Mouse (Mus musculus) adrenal gland, postnatal 4 days (tissue): ENCODE measurements around the gene Atad1. TPM values are rescaled to one million over a fixed set of nuclear protein-coding genes. Genes with fewer than 3 reads are reported as not detected.
"Not testable (repeated sequence)": the region's sequence is repeated elsewhere in the genome, so short reads cannot be mapped to it uniquely, and the experiment has no call there.

ENCODE experiments used
- DNase-seq, 2 experiments: peaks; one replicate each; pipeline ENCODE4 v3.0.0; 2021 to 2022; ENCODE audit warnings: low spot score in 2 of 2, mixed read lengths in 2 of 2
- total RNA-seq, 2 experiments: library from RNA; stranded (reverse); gene quantifications; 2 replicates each; pipeline ENCODE4 v1.2.3; 2021

Atad1 gene
- total RNA-seq, 2 experiments from 2014 or later, result 70.7 to 72.4 TPM

- DNase-seq, result no peak
Measured at GRCm38 (mm10) chr19:32683081-32683480, 56.5 kb downstream of the Atad1 start.

GRCm38 (mm10) chr19:32680894-32681293, 58.7 kb downstream of the Atad1 start:
- no peak for DNase-seq

DNA sequence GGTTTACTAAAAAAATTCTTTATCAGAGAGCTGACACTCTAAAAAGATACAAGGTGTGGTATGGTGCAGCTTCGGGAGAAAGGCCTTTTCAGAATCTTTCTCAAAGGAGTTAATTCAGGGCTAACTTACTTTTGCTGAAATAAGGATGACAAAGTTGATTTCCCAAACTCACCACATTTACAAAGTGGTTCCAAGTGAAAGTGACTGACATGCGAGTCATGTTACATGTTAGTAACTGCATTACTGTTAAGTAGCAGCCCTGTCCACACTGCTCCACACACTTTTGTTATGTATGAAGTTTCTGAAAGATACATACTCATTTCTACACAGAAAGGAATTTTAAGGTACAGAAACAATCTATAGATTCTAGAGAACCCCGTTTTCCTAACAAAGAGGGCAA, 63.8 kb downstream of the Atad1 start:
- no peak for DNase-seq

GRCm38 (mm10) chr19:32667830-32668229, 71.8 kb downstream of the Atad1 start:
- not testable (repeated sequence) for DNase-seq

DNA sequence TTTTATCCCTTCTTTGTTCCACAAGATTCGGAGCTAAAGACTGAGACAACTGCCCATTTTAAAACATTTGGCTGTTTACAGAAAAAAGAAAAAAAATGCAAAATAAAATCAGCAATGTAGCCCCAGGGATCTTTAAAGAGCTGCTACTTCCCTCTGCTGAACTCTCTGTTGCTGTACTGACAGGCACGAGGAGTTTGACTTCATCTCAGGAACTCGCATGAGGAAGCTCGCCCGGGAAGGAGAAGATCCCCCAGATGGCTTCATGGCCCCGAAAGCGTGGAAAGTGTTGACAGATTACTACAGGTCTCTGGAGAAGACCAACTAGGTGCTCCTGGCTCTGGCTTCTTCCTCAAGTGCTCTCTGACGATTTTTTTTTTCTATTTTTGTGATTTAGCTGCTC, 74.3 kb downstream of the Atad1 start:
- no peak for DNase-seq

- no peak for DNase-seq
Measured at GRCm38 (mm10) chr19:32662936-32663335, 76.7 kb downstream of the Atad1 start.

GRCm38 (mm10) chr19:32659346-32659745, 80.2 kb downstream of the Atad1 start:
- DNase-seq, result no peak

GRCm38 (mm10) chr19:32653630-32654362, 85.8 kb downstream of the Atad1 start:
- DNase-seq, result no peak

DNA sequence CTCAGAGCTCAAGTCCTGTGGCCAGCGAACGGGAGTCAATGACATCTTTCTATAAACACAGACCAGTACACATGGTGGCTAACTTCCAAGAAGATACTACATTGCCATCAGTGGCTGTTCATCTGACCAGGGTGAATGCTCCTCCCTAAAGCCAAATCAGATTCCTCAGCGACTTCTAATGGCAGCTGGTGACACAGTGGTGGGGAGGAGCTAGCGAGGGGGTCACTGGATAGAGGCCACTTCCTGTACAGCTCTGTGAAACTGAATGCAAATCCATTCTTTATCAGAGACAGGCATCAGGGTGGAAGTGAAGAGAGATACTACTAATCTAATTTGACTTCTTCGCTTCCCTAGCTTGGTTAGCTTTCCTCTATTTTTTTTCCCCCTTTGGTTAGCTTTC, 86.5 kb downstream of the Atad1 start:
- DNase-seq, result no peak

- no peak for DNase-seq
Measured at GRCm38 (mm10) chr19:32651046-32651445, 88.5 kb downstream of the Atad1 start.

DNA sequence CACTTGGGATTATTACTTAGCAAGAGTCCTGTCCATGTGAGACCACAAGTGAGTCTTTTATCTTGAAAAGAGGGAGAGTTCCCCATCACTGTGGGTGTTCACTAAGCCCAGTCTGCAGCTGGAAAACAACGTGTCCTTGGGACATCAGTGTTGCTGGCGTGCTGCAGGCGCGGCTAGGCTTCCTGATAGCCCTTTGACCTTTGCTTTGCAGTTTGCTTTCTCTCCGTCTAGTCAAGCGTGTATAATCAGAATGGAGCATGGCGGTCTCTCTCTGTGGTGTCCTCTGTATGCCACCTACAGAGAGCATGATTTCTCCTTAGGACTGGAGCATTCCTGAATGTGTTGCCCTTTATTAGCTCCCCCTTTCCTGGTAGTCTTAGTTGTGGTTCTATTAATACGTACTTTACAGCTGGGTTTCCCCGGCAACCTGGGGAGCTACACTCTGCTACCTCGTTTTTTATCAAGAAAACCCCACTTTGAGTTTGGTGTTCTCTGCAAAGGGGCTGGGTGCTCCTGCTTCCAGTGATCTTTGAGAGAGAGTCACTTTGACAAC, 91.5 kb downstream of the Atad1 start:
- DNase-seq, result no peak

GRCm38 (mm10) chr19:32646382-32646781, 93.2 kb downstream of the Atad1 start:
- no peak for DNase-seq

DNA sequence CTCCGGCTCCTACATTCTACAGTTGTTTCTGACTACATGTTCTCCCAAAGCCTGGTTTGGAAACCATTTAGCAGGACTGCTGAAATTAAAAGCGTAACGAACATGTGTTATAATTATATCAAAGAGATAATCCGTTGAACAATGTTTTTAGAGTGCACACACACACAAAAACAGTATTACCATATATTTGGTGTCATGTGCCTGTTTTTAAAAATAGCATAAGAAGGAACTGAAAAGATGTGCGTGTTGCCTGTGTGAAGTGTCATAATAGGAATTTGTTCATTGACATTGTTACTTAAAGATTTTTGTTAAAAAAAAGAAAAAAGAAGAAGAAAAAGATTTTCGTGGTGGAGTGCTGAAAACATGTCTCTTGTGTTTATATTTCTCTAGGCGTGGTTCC, 93.6 kb downstream of the Atad1 start:
- DNase-seq, result no peak

DNA sequence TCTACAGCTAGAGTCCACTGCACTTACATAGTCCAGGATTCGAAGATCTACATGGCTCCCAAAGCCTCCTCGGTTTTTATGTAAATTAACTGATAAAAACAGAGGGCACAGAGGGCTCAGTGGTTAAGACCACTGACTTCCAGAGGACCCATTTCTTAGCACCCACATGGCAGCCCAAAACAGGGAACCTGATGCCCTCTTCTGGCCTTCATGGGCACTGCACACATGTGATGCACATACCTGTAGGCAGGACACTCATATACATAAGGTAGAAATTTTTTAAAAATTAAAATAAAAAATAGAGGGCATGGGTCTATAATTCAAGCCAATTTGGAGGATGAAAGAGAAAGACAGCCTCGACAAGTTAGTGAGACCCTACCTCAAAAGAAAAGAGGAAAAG, 95.9 kb downstream of the Atad1 start:
- DNase-seq, result no peak

DNA sequence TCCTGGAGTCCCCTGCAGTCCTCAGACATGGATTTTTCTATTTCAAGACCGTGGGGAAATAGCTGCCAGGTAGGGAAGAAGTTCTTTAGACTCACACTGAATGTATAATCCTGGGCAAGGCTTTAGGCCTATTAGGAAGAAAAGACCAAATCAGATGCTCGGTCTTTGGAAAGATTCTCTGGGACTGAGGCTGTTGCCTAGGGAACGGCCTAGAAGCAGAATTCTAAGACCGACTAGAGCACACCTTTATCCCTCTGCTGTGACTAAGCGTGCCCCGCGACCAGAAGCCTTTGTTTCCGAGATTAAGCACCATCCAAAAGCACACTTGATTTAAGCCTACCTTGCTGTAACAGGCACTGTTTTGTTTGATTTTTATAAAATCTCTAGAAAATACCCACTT, 97.6 kb downstream of the Atad1 start:
- no peak for DNase-seq

- DNase-seq, result no peak
Measured at GRCm38 (mm10) chr19:32641535-32641934, 98.1 kb downstream of the Atad1 start.

GRCm38 (mm10) chr19:32638276-32638903, 101.2 kb downstream of the Atad1 start:
- no peak for DNase-seq

- no peak for DNase-seq
Measured at GRCm38 (mm10) chr19:32637357-32638275, 102.0 kb downstream of the Atad1 start.

- DNase-seq, result no peak
Measured at GRCm38 (mm10) chr19:32634916-32635315, 104.7 kb downstream of the Atad1 start.

GRCm38 (mm10) chr19:32628572-32629132, 110.9 kb downstream of the Atad1 start:
- DNase-seq, result no peak

- no peak for DNase-seq
Measured at GRCm38 (mm10) chr19:32627631-32628030, 112.0 kb downstream of the Atad1 start.
